Mouse (Mus musculus): ENCODE measurements around the gene Prg3.

- TF ChIP-seq POLR2A (IDR thresholded peaks at IDR 0.05; ENCODE audit: control insufficient read depth, extremely low read depth, insufficient read depth, low read length, poor library complexity) (no peak), CTCF (IDR thresholded peaks at IDR 0.05; ENCODE audit: borderline replicate concordance, control insufficient read depth, extremely low read depth, insufficient read depth, low read length, poor library complexity) (no peak)
Measured at GRCm38 (mm10) chr2:84961901-84962300, 26.1 kb upstream of the Prg3 start.

Data from thymus, adult 2 months (tissue).